Mouse (Mus musculus) gonadal fat pad, adult 2 months (tissue): Measurements from ENCODE around the gene Ugt2a2. TPM values are rescaled to one million over a fixed set of nuclear protein-coding genes. Genes with fewer than 3 reads are reported as not detected.
"Not testable (repeated sequence)": the region's sequence is repeated elsewhere in the genome, so short reads cannot be mapped to it uniquely, and the experiment has no call there.

Experiments used
- DNase-seq: peaks from one replicate; pipeline ENCODE4 v3.0.0-alpha.2; 2012; ENCODE audit warnings: low read depth
- polyA plus RNA-seq: library from polyadenylated mRNA; depleted of rRNA; stranded (reverse); fragments of >200 nt; gene quantifications from 2 replicates; pipeline ENCODE4 v1.2.3, GENCODE M21; 2012; rRNA removed

The Ugt2a2 gene
- polyA plus RNA-seq: 0.04 TPM in 1 of 2 replicates, not detected in the other

DNA sequence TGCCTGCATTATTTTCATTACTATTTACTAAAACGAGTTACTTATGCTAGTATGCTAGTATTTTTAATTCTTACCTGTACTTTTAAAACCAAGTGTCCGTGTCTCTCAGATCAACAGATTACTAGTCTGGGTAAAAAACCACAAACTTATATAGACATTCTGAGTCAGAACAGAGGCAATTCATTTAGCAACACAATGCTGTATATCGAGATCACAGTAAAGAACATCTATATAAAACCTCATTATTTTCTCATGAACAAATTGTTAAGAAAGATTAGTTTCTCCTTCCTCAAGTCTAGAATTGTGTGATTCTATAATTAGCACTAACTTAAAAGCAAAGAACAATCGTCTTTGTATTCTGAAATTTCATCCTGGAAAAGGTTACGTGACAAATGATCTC is at the start of gene Ugt2a2:
Ugt2a2 (minus strand) TSS at position 101 of the 400 bp plus-strand sequence.
- DNase-seq: no peak

DNA sequence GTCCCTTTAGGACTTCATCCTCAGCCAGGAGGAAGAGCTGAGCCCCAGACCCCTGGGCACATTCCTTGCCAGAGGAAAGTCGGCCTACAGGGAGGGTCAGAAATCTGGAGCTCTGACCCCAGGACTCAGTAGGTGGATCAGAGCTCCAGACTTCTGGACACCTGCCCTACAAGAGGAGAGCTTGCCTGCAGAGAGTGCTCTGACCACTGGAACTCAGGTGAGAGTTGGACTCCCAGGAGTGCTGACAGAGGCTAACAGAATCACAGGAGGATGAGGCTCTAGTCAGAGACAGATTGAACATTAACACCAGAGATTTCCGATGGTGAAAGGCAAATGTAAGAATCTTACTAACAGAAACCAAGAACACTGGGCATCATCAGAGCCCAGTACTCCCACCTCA is 41.5 kb upstream of the Ugt2a2 start:
- not testable (repeated sequence) for DNase-seq

DNA sequence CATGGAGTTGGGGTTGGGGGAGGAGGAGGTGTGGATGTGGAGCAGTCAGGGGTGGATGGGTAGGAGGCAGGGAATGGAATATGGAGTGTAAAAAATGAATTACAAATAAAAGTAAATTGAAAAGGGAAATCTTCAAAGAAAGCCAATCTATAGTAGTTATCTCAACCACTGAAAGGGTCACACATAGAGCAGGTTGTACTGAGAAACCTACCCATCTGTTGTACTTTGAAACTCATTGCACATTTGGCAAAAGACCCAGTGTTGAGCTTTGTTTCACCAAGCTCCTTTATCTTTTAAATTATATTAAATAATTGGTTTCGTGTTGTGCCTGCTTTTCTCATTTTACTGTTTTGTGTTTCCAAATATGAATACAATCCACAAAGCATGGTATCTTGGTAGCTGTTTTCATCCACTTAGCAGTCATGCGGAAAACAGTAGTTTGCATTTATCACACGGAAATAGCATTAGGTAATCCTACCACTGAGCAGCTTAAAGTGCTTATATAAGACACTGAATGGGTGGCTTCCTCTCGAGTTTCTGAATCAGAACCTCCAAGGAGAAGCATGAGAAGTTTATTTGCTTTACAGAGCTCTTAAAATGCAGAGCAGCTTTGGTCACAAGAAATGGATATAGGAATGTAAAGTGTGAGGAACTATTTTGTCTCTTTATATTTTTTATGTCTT is 23.9 kb upstream of the Ugt2a2 start:
- DNase-seq: no peak

DNA sequence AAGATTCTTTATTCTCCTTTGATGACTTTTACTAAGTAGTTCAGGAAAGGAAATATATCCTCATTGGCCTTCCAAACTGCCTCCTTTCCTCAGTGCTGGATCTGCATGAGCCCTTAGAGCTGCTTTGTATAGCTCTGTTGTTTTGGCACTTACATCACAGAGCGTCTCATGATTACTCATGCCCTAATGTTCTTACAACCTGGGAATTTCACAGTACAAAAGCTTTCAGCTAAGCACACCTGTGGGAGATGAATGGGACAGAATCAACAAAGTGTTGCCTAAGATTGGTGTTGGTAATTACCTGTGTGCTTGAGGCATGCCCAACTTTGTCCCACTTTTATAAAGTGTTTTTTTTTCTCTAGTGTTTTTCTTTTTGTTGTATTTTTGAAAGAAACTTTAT is 20.6 kb upstream of the Ugt2a2 start:
- DNase-seq: peak; percentile 95

DNA sequence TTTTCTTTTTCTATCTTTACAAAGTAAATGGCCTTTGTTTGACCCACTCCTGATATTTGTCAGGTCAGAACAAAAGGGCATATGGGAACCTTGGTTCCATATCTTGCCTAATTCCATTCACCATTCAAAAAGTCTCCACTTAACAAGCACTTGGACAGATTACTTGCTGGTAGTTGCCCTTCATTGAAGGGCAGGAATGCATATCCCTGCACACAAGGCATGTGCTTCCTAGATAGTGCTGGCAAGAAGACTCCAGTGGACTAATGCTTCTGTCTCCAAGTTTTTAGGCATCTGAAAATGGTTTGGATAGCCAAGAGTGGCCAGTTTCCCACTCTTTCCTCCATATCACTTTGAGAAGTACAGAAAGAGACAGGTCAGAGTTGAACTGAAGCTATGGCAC is 17.3 kb upstream of the Ugt2a2 start:
- peak; percentile 26 for DNase-seq

DNA sequence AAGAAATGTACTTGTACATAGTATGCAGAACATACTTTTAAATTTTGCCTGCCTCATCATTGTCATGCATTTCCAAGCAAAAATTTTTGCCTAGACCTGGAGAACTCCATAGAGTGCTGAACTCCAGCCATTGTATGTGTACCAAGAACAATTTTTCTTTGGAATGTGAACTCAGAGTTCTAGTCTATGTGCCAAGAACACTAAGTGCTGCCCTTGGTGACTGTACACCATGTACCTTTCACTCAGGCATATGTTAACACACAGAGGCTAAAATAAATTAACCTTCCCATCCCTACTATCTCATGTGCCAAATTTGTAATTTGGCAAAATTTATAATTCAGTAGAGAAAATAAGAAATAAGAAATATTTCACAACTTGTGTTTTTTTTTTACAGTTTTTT is 16.9 kb upstream of the Ugt2a2 start:
- peak; percentile 67 for DNase-seq

DNA sequence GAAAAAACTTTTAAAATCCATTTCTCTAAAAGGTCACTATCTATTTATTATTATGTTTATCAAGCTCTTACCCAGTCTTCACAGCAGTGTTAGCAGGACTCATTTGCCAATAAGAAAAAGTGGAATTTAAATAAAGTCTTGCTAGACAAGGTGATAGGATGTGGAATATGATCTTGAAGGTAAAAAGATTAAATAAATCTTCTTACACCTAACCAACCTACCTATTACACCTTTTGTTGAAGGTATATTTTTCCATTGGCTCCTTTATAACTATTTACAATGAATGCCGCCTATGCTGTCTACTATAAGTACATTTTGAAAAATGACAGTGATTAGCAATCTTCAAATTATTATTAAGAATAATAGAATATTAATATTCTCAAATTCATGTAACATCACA is 8.7 kb upstream of the Ugt2a2 start, which contains the start of gene Ugt2a1:
Ugt2a1 (minus strand) TSS at position 101 of the 400 bp plus-strand sequence.
- no peak for DNase-seq

DNA sequence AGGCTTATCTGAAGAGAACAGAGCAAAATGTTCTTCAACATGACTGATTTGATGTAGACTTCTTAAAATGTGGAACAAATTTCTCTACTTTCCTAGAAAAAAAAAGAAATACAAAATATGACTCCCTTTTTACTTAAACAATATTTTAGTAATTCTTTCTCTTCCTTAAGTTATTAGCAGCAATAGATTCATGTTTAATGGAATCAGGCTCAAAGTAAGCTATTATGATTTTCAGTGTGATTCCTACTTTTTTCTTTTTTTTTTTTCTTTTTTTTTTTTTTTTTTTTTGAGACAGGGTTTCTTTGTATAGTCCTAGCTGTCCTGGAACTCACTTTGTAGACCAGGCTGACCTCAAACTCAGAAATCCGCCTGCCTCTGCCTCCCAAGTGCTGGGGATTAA is 4.6 kb upstream of the Ugt2a2 start, which contains the start of gene Gm43638:
Gm43638 (minus strand) TSS at position 101 of the 400 bp plus-strand sequence.
- DNase-seq: not testable (repeated sequence)

DNA sequence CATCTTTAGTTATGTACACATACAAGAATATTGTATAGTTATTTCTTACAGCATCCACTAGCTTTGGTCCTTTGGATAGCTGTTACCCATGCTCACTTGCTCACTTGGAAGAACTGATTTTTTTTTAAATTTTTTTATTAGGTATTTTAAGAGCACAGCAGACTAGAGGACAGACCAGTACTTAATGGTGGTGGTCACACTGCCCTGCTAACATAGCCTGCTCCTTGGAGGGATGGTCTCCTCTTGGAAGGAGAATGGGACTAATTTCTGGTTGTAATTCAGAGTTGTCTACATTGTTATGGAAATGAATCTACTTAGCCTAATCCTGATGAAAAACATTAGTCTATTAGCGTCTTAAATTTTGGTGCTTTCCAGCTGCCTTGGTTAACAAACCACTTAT is 23.2 kb downstream of the Ugt2a2 start:
- DNase-seq: no peak

DNA sequence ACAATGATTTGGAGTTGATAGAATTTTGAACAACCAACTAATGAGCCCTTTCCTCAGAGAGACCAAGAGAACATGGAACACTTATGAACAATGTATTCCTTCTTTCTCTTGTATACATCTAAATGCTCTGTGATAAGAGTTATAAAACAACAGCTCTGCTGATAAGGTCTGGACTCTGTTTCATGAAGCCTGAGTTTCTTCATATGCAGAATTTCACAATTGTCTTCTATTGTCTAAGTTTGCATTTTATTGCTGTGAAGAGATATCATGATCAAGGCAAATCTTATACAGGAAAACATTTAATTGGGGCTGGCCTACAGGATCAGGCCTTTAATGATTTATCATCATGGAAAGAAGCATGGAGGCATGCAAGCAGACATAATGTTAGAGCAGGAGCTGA is 24.4 kb downstream of the Ugt2a2 start:
- DNase-seq: no peak

DNA sequence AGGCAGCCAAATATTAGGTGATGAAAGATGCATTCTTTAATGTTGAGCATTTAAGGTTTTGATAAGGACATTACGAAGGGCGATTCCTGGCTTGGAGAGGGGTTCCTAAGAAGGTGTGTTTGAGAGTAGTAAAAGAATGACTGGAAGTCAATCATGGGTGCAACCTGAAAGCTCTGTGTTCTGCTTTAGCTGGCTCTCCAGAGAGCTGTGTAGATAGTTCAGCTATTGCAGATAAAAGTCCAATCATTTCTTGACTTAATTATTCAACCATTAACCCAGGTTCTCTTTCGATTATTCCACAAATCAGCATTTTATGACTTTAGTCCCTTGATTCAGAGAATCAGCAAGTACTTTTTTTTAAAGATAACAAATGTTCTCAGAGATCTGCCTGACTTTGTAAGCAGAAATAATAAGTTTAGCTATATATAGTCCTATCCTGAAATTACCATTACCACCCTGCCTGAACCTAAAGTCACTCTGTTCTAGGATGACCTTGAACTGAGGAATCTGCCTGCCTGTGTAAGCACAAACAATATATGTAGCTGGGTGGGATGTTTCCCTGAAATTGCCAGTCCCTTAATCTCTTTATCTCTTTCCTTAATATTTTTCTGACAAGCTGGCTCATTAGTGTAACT is 25.7 kb downstream of the Ugt2a2 start:
- DNase-seq: no peak

DNA sequence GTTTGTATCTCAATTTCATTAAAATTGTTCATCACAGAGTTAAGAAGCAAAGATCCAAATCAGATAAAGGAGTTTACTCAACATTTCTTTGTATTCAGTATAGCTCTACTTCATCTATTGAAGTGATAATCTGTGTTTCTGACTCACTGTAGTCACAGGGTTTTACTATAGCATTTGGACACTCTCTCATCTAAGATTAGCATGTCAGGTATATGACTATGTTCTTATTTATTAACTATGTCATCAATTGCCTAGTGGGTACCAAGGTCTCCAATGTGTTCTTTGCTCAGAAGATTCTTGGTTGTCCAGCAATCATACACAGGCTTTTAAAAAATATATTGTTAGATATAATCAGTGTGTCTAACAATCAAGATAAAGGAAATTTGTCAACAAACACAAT is 26.5 kb downstream of the Ugt2a2 start:
- DNase-seq: no peak

DNA sequence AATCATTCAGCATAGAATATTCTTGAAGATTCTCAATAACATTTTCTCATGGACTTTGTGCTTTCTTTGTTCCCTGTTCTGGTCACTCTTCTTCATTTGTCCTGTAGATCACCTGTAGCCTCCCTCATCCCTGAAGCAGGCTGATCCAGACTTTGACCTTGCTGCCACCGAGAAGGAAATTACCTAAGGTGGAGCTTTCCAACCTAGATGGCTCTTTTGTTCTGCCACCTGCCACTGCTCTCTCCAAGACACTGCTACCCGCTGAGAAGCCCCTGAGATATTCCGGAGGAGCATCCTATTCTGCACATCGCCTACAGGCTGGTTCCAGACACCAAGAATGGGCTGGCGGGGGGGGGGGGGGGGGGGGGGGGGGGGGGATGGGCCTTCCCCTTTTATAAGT is 29.5 kb downstream of the Ugt2a2 start:
- not testable (repeated sequence) for DNase-seq

DNA sequence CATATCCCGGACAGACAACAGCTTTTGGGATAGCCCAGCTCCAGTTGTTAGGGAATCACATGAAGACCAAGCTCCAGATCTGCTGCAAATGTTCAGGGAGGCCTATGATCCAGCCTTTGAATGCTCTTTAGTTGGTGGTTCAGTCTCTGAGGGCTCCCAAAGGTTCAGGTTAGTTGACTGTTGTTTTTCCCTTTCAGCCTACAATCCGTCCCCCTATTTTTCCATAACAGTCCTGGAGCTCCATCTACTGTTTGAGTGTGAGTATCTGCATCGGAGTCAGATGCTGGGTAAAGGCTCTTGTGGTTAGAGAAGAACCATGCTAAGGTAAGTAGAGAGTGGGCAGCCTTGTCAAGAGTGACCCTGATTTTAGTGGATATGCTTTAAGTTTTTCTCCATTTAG is 45.8 kb downstream of the Ugt2a2 start:
- no peak for DNase-seq

DNA sequence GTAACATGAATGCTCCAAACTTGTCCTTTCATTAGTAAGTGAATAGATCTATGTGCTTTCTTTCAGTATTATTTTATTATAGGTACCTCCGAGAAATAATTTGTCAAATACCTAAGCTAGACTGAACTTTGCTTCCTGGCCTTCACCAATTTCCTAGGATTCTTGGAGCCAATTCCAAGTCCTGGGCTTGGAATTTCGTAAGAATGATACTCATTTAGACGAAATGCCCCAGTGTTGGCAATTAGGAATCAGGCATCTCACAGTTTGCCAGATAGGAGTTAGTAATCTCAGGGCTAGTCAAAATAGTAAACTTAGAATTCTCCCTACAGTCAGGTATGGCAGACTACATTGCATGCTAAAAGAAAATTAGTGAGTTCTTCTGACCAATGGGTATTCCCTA is 56.4 kb downstream of the Ugt2a2 start:
- no peak for DNase-seq

DNA sequence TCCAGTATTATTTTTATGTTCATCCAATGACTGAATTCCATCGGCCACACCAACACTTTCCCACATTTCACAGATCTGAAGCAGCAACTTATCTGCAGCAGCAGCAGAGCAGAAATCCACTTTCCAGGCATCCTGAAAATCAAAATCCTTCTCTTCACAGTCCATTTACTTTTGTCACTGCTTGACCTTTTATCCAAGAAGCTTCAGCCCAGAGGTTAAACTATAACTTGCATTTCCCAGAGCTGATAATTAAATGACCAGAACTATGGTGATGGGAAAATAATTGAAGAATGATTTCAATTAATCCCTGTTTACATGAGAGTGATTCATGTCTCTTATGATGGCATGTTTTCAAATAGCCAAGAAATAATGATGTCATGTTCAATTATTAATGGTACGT is 58.0 kb downstream of the Ugt2a2 start, which contains the start of gene Ugt2b38:
Ugt2b38 (minus strand) TSS at position 163 of the 400 bp plus-strand sequence.
- DNase-seq: not testable (repeated sequence)

Other genes starting within 250 kb of the Ugt2a2 start
- gene Ugt2b37, start 227.5 kb downstream of the Ugt2a2 start, polyA plus RNA-seq: not detected in 2 replicates
- gene Ugt2a3, start 145.1 kb downstream of the Ugt2a2 start, polyA plus RNA-seq: 0.06 TPM in 1 of 2 replicates, not detected in the other
- not detected in 2 replicates for gene Ugt2b38, start 58.1 kb downstream of the Ugt2a2 start, polyA plus RNA-seq
- gene Gm43638, start 4.5 kb upstream of the Ugt2a2 start, polyA plus RNA-seq: not detected in 2 replicates
- gene Ugt2a1, start 8.6 kb upstream of the Ugt2a2 start, polyA plus RNA-seq: not detected in 2 replicates
- 0.05 TPM in 1 of 2 replicates, not detected in the other for gene Sult1b1, start 55.9 kb upstream of the Ugt2a2 start, polyA plus RNA-seq
- gene Sult1d1, start 86.8 kb upstream of the Ugt2a2 start, polyA plus RNA-seq: 0.12 and 0.29 TPM in 2 replicates
- gene Sult1e1, start 109.3 kb upstream of the Ugt2a2 start, polyA plus RNA-seq: 4.2 and 6.6 TPM in 2 replicates
- gene Csn1s1, start 183.9 kb upstream of the Ugt2a2 start, polyA plus RNA-seq: not detected in 2 replicates
- gene Csn2, start 217.4 kb upstream of the Ugt2a2 start, polyA plus RNA-seq: not detected in 2 replicates